Mouse (Mus musculus) testis, adult 2 months (tissue): ENCODE data around the gene Copz2.

Source experiments
- CTCF ChIP-seq: fragments of 200-500 bp; IDR thresholded peaks from 2 replicates; pipeline ENCODE4 v1.5.1; 2012; ENCODE audit warnings: low read depth, mild to moderate bottlenecking, inconsistent platforms, low read length, moderate library complexity; ENCODE audit not compliant: control insufficient read depth, insufficient read depth, insufficient replicate concordance
- POLR2A ChIP-seq: fragments of 200-500 bp; IDR thresholded peaks from 2 replicates; pipeline ENCODE4 v1.6.1; 2012; ENCODE audit warnings: low read depth, mild to moderate bottlenecking, inconsistent platforms, low read length, moderate library complexity; ENCODE audit not compliant: control insufficient read depth

- TF ChIP-seq POLR2A = no peak
- TF ChIP-seq CTCF = no peak
These were observed 58.9 kb downstream of the Copz2 start for GRCm38 (mm10) chr11:96908594-96908993.
